Mouse (Mus musculus): ENCODE measurements around the gene Fam19a4. TPM values are rescaled to one million over a fixed set of nuclear protein-coding genes. Genes with fewer than 3 reads are reported as not detected.

Fam19a4 gene
- total and polyA plus RNA-seq, 2 experiments from 2014 or later, result 1.7 to 2.4 TPM

DNA sequence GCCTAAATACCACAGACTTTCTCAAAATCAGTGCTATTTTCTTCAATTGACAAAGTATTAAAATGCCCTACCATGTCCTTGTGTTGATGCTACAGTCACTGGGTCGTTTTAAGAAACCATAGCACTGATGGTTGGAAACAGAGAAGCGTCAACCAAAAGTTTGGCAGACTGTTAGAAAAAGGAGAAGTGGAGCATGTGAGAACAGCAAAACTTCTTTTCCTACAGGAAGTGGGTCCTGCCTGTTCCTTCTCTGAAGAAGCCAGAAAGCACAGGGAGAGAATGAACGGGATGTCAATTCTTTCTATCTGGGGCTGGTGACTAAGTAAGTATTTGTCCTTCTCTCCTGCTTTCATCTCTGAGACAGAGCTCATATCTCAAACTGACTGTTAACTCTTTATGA lies 219.6 kb downstream of the Fam19a4 start:
- Histone ChIP-seq H3K36me3 (ENCODE audit: insufficient read depth) (no peaks in the 10 kb centered on the region), H3K9me3 (ENCODE audit: low read length) (0 out of 2 replicates have a peak, but pooled peaks cover 3% of the 10 kb centered on the region), H3K27ac (ENCODE audit: low read depth, low read length) (no peak overlapping the region), H3K9ac (no peak overlapping the region), H3K4me1 (ENCODE audit: insufficient read depth) (no peaks in the 10 kb centered on the region), H3K27me3 (ENCODE audit: insufficient read depth, low read length) (no peaks in the 10 kb centered on the region), H3K4me3 (ENCODE audit: low read depth, low read length) (no peak overlapping the region), H3K4me2 (ENCODE audit: low read depth) (no peak overlapping the region)
- no peak for DNase-seq
- 82% methylated on average over 3 of the region's 3 CpGs for WGBS
- TF ChIP-seq CTCF (IDR thresholded peaks at IDR 0.05; ENCODE audit: low read depth), result no peak
- ATAC-seq, result no peak

DNA sequence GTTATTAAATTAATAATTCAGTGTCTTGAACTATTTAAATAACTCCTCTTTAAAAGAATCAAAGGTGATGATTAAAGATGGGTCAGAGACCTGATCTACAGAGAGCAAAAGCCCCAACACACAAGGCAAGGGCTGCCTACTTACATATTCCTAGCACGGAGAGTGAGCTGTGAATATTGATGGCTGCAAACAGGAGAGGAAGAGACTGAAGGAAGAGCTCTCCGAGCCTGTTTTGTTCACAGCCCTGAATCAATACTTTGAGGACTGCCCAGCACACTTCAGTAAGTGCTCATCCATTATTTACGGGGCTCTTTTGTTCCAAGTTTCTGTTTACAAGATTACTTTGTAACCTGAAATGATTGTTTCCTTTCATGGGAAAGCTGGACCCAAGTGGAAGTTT lies 233.6 kb downstream of the Fam19a4 start:
- H3K27me3 ChIP-seq (ENCODE audit: insufficient read depth, low read length), result no peaks in the 10 kb centered on the region
- no peak overlapping the region for H3K9ac ChIP-seq
- H3K36me3 ChIP-seq (ENCODE audit: insufficient read depth), result no peaks in the 10 kb centered on the region
- no peaks in the 10 kb centered on the region for H3K4me1 ChIP-seq (ENCODE audit: insufficient read depth)
- WGBS, result 31% methylated on average over 3 of the region's 3 CpGs
- DNase-seq (no peak), ATAC-seq (no peak)
- H3K9me3 ChIP-seq (ENCODE audit: low read length), result no peaks in the 10 kb centered on the region
- no peak for TF ChIP-seq CTCF (IDR thresholded peaks at IDR 0.05; ENCODE audit: low read depth)
- no peak overlapping the region for H3K4me3 ChIP-seq (ENCODE audit: low read depth, low read length)
- H3K4me2 ChIP-seq (ENCODE audit: low read depth), result no peak overlapping the region
- no peak overlapping the region for H3K27ac ChIP-seq (ENCODE audit: low read depth, low read length)

GRCm38 (mm10) chr6:96802981-96803380 lies 257.2 kb downstream of the Fam19a4 start:
- no peak overlapping the region for H3K9ac ChIP-seq
- no peak overlapping the region for H3K27ac ChIP-seq (ENCODE audit: low read depth, low read length)
- TF ChIP-seq CTCF (IDR thresholded peaks at IDR 0.05; ENCODE audit: low read depth), result no peak
- 74% methylated on average over 3 of the region's 3 CpGs for WGBS
- ATAC-seq (no peak), DNase-seq (no peak)
- no peak overlapping the region for H3K4me3 ChIP-seq (ENCODE audit: low read depth, low read length)
- no peaks in the 10 kb centered on the region for H3K9me3 ChIP-seq (ENCODE audit: low read length)
- H3K27me3 ChIP-seq (ENCODE audit: insufficient read depth, low read length), result no peaks in the 10 kb centered on the region
- H3K4me1 ChIP-seq (ENCODE audit: insufficient read depth), result no peaks in the 10 kb centered on the region
- no peak overlapping the region for H3K4me2 ChIP-seq (ENCODE audit: low read depth)
- H3K36me3 ChIP-seq (ENCODE audit: insufficient read depth), result no peaks in the 10 kb centered on the region

DNA sequence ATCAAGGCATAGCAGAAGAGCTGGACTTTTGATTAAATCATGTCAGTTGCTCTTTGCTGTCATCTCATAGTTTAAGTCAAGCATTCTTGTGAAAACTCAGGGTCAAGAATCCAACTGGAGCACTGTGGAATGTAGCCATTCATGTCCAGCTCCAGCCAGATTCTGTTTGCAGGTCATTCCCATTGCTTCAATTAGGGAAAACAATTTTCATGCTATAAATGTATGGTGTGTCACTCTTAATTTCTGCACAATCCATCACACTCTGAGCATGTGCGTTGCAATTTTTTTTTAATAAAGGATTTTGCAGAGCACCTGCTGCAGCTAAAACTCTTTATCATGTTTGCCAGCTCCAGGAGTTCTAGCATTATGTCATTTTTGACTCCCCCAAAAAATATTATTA lies 261.5 kb downstream of the Fam19a4 start:
- 92% methylated on average over 1 of the region's 1 CpGs for WGBS
- no peak overlapping the region for H3K4me2 ChIP-seq (ENCODE audit: low read depth)
- no peak for ATAC-seq
- H3K9me3 ChIP-seq (ENCODE audit: low read length), result no peaks in the 10 kb centered on the region
- no peak overlapping the region for H3K27ac ChIP-seq (ENCODE audit: low read depth, low read length)
- no peak overlapping the region for H3K9ac ChIP-seq
- H3K4me1 ChIP-seq (ENCODE audit: insufficient read depth), result no peaks in the 10 kb centered on the region
- H3K4me3 ChIP-seq (ENCODE audit: low read depth, low read length), result no peak overlapping the region
- H3K27me3 ChIP-seq (ENCODE audit: insufficient read depth, low read length), result no peaks in the 10 kb centered on the region
- no peak for DNase-seq
- no peaks in the 10 kb centered on the region for H3K36me3 ChIP-seq (ENCODE audit: insufficient read depth)
- no peak for TF ChIP-seq CTCF (IDR thresholded peaks at IDR 0.05; ENCODE audit: low read depth)

GRCm38 (mm10) chr6:96797451-96797850 lies 262.8 kb downstream of the Fam19a4 start:
- Histone ChIP-seq H3K4me1 (ENCODE audit: insufficient read depth) (no peaks in the 10 kb centered on the region), H3K4me3 (ENCODE audit: low read depth, low read length) (no peak overlapping the region), H3K36me3 (ENCODE audit: insufficient read depth) (no peaks in the 10 kb centered on the region), H3K27ac (ENCODE audit: low read depth, low read length) (no peak overlapping the region), H3K9ac (no peak overlapping the region), H3K9me3 (ENCODE audit: low read length) (no peaks in the 10 kb centered on the region), H3K4me2 (ENCODE audit: low read depth) (no peak overlapping the region), H3K27me3 (ENCODE audit: insufficient read depth, low read length) (no peaks in the 10 kb centered on the region)
- TF ChIP-seq CTCF (IDR thresholded peaks at IDR 0.05; ENCODE audit: low read depth), result no peak
- 63% methylated on average over 4 of the region's 4 CpGs for WGBS
- ATAC-seq, result no peak; the same call in 1 of the 2 replicates
- no peak for DNase-seq

Other genes starting within 250 kb of the Fam19a4 start
- gene Eogt, start 88.8 kb upstream of the Fam19a4 start, total RNA-seq (2014; rRNA removed), result 18.0 and 24.8 TPM in 2 replicates
- gene Eogt, start 88.8 kb upstream of the Fam19a4 start, polyA plus RNA-seq (2015; fragmentation: Nextera tagmentation; extraction: Ambion mirVana), result 5.5 and 8.8 TPM in 2 replicates
- gene Tmf1, start 118.7 kb upstream of the Fam19a4 start, total RNA-seq (2014; rRNA removed), result 30.7 and 32.7 TPM in 2 replicates
- gene Tmf1, start 118.7 kb upstream of the Fam19a4 start, polyA plus RNA-seq (2015; fragmentation: Nextera tagmentation; extraction: Ambion mirVana), result 31.9 and 41.3 TPM in 2 replicates
- gene Uba3, start 145.2 kb upstream of the Fam19a4 start, total RNA-seq (2014; rRNA removed), result 83.2 and 86.3 TPM in 2 replicates
- 61.3 and 67.2 TPM in 2 replicates for gene Uba3, start 145.2 kb upstream of the Fam19a4 start, polyA plus RNA-seq (2015; fragmentation: Nextera tagmentation; extraction: Ambion mirVana)
- 101 and 121 TPM in 2 replicates for gene Arl6ip5, start 150.3 kb upstream of the Fam19a4 start, total RNA-seq (2014; rRNA removed)
- gene Arl6ip5, start 150.3 kb upstream of the Fam19a4 start, polyA plus RNA-seq (2015; fragmentation: Nextera tagmentation; extraction: Ambion mirVana), result 144 and 146 TPM in 2 replicates
- 0.05 and 0.46 TPM in 2 replicates for gene Lmod3, start 192.3 kb upstream of the Fam19a4 start, total RNA-seq (2014; rRNA removed)
- 0.08 and 0.11 TPM in 2 replicates for gene Lmod3, start 192.3 kb upstream of the Fam19a4 start, polyA plus RNA-seq (2015; fragmentation: Nextera tagmentation; extraction: Ambion mirVana)

All from forebrain, postnatal 0 days (tissue).